Mouse (Mus musculus): ENCODE measurements around the gene D13Ertd608e. TPM values are rescaled to one million over a fixed set of nuclear protein-coding genes. Genes with fewer than 3 reads are reported as not detected.
A peak's percentile ranks its signal among the peaks of the same experiment; 100 is the strongest.
"Not testable (repeated sequence)": the region's sequence is repeated elsewhere in the genome, so short reads cannot be mapped to it uniquely, and the experiment has no call there.

Gene D13Ertd608e
- polyA plus RNA-seq, 1 experiment from 2014 or later, result not detected

DNA sequence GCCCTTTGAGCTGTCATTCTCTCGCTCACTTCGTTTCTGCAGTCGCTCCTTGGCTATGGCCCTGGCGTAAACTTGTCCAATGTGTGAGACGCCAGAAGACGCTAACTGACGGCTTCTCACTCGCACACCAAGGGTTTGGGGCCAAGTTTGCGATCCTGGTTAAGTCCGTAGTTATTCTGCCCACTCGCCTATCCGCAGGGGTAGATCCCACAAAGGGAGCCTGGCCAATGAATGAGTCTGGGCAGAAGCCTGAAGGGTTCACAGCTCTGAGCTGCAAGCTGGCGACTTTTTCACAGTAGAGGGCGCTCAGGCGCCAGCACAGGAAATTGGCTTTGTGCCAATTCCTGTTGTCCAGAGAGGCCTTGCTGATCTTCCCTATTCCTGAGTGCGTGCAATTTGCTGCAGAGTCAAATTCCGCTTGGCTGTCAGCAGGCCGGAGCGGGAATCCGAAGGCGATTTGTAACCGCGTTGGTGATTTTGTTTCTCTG lies 562 bp downstream of the D13Ertd608e start:
- H3K9me3 ChIP-seq; H3K27ac ChIP-seq; H3K9ac ChIP-seq; H3K27me3 ChIP-seq (replicated peaks); H3K36me3 ChIP-seq; H3K4me1 ChIP-seq (replicated peaks): not testable (repeated sequence)
- 12% methylated on average over 23 of the region's 23 CpGs for WGBS
- ATAC-seq, result peak; percentile 87
- 0 out of 2 replicates have a peak overlapping the region, but pooled peaks have one; percentile 17 for H3K4me3 ChIP-seq (replicated peaks)
- peak overlapping the region; percentile 49 for H3K4me2 ChIP-seq (replicated peaks)

DNA sequence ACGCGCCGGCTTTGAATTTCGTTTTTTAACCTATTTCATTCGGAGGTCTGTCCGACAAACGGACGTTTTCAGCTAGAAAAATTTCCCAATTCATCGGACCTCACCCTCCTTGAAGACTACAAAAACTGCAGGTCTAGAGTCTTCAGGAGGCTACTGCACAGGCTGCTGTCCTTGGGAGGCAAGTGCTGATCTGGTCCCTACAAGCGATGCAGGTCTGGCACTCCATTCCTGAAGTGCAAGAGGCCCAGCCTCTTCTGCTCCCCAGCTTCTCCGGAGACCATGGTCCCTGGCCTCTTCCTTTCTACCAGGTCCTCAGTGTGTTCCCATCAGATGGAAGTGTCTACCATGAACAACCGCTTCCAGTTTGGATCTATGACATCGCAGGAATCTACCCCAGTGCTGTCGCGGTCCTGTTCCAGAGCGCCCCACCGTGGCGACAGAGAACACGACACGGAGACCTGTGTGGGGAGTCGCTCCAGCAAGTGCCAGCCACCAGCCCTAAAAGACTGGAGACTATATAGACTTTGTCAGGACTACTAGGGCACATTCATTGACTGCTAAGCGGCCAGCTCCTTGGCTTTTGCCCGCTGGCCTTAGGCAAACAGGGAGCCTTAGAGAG lies 2.0 kb downstream of the D13Ertd608e start:
- ATAC-seq; H3K36me3 ChIP-seq; H3K9ac ChIP-seq; H3K9me3 ChIP-seq; H3K27me3 ChIP-seq (replicated peaks); H3K4me3 ChIP-seq (replicated peaks); H3K4me2 ChIP-seq (replicated peaks); H3K4me1 ChIP-seq (replicated peaks); H3K27ac ChIP-seq: not testable (repeated sequence)
- 7% methylated on average over 14 of the region's 23 CpGs for WGBS

DNA sequence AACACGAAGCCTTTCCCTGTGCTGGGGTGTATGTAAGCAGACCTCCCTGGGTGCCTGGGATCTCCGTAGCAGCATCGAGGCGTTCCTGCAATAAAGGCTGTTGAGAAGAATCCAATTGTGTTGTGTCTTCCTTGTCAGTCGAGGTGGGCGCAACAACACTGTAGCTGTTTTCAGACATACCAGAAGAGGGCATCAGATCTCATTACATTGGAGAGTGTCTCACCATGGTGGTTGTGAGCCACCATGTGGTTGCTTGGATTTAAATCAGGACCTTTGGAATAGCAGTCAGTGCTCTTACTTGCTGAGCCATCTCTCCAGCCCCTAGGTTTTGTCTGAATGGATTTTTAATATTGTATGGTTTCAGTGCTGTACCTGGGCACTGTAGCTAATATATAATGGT lies 4.2 kb downstream of the D13Ertd608e start:
- WGBS, result 18% methylated on average over 6 of the region's 6 CpGs
- ATAC-seq; H3K9ac ChIP-seq; H3K27ac ChIP-seq; H3K4me2 ChIP-seq (replicated peaks); H3K9me3 ChIP-seq; H3K4me1 ChIP-seq (replicated peaks); H3K36me3 ChIP-seq; H3K4me3 ChIP-seq (replicated peaks); H3K27me3 ChIP-seq (replicated peaks): not testable (repeated sequence)

DNA sequence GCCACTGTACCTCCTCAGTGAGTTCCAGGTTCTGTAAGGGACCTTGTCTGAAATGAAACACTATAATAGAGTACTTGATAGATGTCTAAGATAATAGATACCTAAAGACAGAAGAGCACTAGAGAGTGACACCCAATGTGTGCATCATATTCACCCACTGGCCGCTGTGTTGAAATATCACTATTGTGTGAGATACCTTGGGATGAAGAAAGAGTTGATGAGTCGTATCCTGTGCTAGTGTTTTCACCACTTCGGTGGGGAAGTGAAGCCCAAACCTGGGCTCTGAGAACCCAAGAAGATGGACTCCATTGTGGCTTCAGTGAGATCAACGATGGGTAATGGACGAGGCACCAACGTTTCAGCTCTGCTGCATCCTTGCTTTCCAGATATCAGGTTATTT lies 26.6 kb downstream of the D13Ertd608e start:
- H3K9me3 ChIP-seq; H3K4me2 ChIP-seq (replicated peaks); H3K27me3 ChIP-seq (replicated peaks); H3K27ac ChIP-seq; ATAC-seq; H3K4me3 ChIP-seq (replicated peaks); H3K9ac ChIP-seq; H3K36me3 ChIP-seq; H3K4me1 ChIP-seq (replicated peaks): not testable (repeated sequence)
- no CpG with 5 or more reads among the region's 6 CpGs for WGBS

DNA sequence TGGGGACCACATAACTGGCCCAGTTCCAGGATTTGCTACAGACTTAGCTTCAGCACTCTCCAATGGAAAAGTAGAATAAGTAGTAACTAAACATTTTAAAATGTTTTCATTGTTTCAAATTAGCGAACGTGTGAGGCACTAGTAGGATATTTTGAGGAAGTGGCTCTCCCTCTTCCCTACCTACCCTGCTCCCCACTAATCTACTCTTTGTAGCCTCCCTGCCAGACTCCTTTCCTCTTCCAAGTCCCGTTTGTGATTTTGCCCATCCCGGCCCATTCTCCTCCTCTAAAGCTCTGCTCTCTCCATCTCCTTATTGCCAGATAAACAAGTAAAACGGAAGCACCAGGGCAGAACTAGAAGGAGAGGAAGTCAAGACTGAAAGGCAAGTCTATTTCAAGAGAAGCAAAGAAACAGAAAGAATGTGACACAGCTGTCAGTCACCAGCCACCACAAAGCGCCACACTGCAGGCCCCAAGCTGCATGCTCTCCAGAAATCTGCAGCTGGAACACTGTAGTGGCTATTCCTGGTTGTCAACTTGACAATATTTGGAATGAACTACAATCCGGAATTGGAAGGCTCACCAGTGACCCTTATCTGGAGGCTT lies 28.7 kb downstream of the D13Ertd608e start:
- H3K9me3 ChIP-seq; H3K27ac ChIP-seq; H3K4me2 ChIP-seq (replicated peaks); ATAC-seq; H3K4me1 ChIP-seq (replicated peaks); H3K27me3 ChIP-seq (replicated peaks); H3K9ac ChIP-seq; H3K4me3 ChIP-seq (replicated peaks); H3K36me3 ChIP-seq: not testable (repeated sequence)
- 74% methylated on average over 6 of the region's 7 CpGs for WGBS

DNA sequence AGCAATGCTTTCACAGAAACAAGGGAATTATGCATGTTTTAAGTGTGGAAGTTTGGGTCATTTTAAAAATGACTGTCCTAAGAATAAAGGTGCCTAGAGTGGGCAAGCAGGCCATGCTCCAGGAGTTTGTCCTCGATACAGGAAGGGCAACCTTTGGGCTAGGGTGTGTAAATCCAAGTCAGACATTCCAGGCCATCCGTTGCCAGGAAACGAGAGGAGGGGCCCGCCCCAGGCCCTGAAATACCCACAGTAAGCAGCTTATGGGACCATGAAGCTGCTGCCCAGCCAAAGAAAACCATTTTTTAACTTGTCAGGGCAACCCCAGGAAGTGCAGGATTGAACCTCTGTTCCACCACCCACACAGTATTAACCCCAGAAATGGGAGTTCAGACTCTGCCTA lies 51.1 kb downstream of the D13Ertd608e start:
- not testable (repeated sequence) for H3K4me2 ChIP-seq (replicated peaks); H3K9ac ChIP-seq; H3K4me1 ChIP-seq (replicated peaks); ATAC-seq; H3K9me3 ChIP-seq; H3K4me3 ChIP-seq (replicated peaks); H3K27ac ChIP-seq; H3K27me3 ChIP-seq (replicated peaks); H3K36me3 ChIP-seq
- 30% methylated on average over 4 of the region's 4 CpGs for whole genome bisulfite sequencing

DNA sequence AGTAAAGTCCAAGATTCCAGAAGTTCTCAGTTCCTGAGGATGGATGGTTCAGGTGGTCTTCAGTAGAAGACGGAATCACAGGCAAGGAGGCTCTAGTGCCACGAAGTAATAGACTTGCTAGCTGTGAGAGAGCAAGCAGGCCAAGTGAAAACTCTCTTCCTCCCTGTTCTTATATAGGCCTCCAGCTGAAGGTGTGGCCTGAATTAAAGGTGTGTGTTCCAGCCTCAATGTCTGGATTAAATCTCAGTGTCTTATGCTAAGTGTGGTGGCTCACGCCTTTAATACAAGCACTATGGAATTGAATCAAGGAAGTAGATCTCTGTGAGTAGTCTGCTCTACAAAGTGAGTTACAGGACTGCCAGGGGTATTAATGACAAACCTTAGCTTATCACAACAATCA lies 58.9 kb downstream of the D13Ertd608e start, which contains the start of gene Tcstv1:
TSS of gene Tcstv1 (minus strand) at position 101 of the 400 bp plus-strand sequence.
- not testable (repeated sequence) for H3K36me3 ChIP-seq; H3K27ac ChIP-seq; H3K4me1 ChIP-seq (replicated peaks); H3K4me2 ChIP-seq (replicated peaks); H3K9ac ChIP-seq; H3K9me3 ChIP-seq; H3K4me3 ChIP-seq (replicated peaks); ATAC-seq; H3K27me3 ChIP-seq (replicated peaks)
- WGBS, result 83% methylated on average over 3 of the region's 3 CpGs

Other genes starting within 250 kb of the D13Ertd608e start
- gene Ccl28, start 212.2 kb upstream of the D13Ertd608e start, polyA plus RNA-seq (2015; fragmentation: Nextera tagmentation; extraction: Ambion mirVana), result 0.26 and 0.27 TPM in 2 replicates
- 235 and 254 TPM in 2 replicates for gene Hmgcs1, start 145.6 kb upstream of the D13Ertd608e start, polyA plus RNA-seq (2015; fragmentation: Nextera tagmentation; extraction: Ambion mirVana)
- gene Nim1k, start 80.1 kb upstream of the D13Ertd608e start, polyA plus RNA-seq (2015; fragmentation: Nextera tagmentation; extraction: Ambion mirVana), result 0.54 and 0.63 TPM in 2 replicates
- gene Zfp131, start 45.1 kb upstream of the D13Ertd608e start, polyA plus RNA-seq (2015; fragmentation: Nextera tagmentation; extraction: Ambion mirVana), result 25.3 and 30.0 TPM in 2 replicates
- not detected in 2 replicates for gene AF067063, start 5.8 kb upstream of the D13Ertd608e start, polyA plus RNA-seq (2015; fragmentation: Nextera tagmentation; extraction: Ambion mirVana)
- not detected in 2 replicates for gene Tcstv1, start 58.8 kb downstream of the D13Ertd608e start, polyA plus RNA-seq (2015; fragmentation: Nextera tagmentation; extraction: Ambion mirVana)
- not detected in 2 replicates for gene Gm21761, start 93.3 kb downstream of the D13Ertd608e start, polyA plus RNA-seq (2015; fragmentation: Nextera tagmentation; extraction: Ambion mirVana)
- gene B020031M17Rik, start 114.8 kb downstream of the D13Ertd608e start, polyA plus RNA-seq (2015; fragmentation: Nextera tagmentation; extraction: Ambion mirVana), result not detected in 2 replicates
- not detected in 2 replicates for gene Gm36079, start 191.0 kb downstream of the D13Ertd608e start, polyA plus RNA-seq (2015; fragmentation: Nextera tagmentation; extraction: Ambion mirVana)
- gene Gm21188, start 216.2 kb downstream of the D13Ertd608e start, polyA plus RNA-seq (2015; fragmentation: Nextera tagmentation; extraction: Ambion mirVana), result 0.16 TPM in 1 of 2 replicates, not detected in the other

All from intestine, embryonic 15.5 days (tissue).